Mouse (Mus musculus) left cerebral cortex, adult 9 months (tissue): Measurements from ENCODE around the gene Ap3m1.

Experiments used
- DNase-seq, 2 experiments: peaks; one replicate each; pipeline ENCODE4 v3.0.0; 2022; ENCODE audit warnings: low spot score in 2 of 2

The Ap3m1 gene

DNA sequence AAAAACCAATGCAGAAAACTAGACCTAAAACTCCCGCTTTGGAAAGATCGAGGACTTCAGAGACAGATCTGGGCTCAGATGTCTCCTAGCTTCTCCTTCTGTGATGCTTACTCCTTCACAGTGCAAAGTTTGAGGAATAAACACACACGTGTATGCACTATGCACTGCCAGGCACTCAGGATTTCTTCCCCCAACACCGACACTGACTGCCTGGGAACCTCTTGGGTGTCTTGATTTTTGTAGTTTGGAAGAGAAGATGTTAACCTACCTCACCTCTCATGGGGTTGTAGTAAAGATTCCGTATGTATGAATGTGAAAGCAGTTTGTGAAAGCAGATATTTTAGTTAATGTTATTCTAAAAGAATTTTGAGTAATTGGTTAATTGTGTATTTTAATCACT is 34.4 kb downstream of the Ap3m1 start:
- DNase-seq: no peak

DNA sequence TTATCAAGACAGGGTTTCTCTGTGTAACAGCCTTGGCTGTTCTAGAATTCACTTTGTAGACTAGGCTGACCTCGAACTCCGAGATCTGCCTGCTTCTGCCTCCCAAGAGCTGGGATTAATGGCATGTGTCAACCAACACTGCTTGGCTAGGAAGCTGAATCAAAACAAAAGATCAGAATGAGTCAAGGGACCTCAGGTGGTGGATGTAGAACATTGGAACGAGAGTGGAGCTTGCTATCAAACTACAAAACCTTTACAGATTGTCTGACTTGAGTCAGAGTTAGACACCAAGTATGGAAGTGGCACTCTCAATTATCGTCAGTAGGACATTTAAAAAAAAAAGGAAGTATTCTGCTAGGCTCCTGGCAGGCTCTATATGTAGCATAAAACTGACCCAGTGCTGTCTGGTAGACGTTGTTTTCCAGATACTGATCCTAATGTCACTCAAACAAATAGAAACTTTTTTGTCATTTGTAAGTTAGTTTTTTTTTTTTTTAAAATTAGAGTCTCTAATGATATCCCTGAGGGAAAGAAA is 38.4 kb downstream of the Ap3m1 start:
- DNase-seq: no peak

DNA sequence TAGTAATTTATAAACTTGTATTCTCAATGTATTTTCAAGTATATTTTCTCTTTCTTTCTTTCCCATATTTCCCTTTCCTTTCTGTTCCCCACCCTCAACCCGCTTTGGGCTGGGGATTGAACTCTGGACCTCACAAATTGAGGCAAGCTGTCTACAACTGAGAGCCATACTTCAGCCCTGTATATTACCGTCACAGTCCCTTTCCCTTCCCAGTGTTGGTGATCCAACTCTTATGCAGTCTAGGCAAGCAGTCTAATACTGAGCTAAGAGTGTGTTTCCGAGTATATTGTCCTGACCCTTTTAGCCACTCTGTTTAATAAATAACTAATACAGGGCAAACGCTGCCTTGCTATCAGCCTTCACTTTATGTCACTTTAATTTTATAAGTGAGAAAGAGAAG is 52.7 kb downstream of the Ap3m1 start:
- DNase-seq: no peak

DNA sequence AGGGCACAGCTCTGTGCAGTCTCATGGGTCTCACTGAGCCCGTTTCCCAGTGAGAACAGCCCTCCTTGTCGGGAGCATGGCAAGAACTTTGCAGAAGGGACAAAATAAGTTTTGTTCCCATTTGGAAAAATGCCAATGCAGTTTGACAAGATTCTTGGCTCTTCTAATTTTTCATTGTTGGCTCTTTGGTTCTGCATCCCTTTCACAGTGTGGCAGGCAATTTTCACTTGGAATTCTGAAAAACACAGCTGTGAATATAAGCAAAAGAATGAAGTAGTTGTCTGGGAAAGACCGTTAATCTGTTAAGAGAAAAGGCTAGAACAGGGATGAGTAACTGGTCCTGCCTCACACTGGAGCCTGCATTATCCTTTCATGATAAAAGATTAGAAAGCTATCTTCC is 54.8 kb downstream of the Ap3m1 start:
- no peak for DNase-seq

DNA sequence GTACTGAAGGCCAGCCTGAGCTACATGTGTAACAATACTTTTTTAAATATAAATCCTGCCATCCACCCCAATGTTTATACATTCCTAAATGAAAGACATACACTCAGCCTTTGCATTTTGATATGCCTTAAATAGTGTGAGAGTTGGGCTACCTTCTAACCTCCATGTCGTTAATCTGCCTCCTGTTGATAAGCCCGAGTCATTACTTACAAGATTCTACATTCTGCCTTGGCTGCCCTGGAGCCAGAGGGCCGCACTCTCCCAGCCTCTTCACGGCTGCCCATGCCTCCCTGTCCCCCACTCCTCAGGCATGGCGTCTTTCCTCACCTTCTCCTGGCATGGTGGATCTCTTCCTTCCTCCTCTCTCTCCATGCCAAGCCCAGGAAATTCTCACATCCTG is 55.9 kb downstream of the Ap3m1 start:
- DNase-seq: no peak

DNA sequence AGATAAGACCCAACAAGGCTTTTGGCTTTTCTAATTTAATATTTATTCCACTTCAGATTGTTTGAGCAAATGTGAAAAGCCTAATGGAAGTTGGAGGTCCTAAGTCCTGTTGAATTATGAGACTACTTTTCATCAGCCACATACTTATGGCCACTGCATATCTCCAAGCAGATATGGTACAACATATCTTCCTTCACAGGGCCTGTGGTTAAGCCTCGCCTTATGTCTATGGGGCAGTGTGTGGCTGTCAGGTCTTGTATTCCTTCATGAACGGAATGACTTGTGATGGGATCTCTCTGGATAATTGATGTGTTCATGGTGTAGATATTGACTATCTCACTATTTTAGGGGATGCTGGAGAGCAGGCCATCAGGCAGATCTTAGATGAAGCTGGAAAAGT is 56.8 kb downstream of the Ap3m1 start:
- no peak for DNase-seq

DNA sequence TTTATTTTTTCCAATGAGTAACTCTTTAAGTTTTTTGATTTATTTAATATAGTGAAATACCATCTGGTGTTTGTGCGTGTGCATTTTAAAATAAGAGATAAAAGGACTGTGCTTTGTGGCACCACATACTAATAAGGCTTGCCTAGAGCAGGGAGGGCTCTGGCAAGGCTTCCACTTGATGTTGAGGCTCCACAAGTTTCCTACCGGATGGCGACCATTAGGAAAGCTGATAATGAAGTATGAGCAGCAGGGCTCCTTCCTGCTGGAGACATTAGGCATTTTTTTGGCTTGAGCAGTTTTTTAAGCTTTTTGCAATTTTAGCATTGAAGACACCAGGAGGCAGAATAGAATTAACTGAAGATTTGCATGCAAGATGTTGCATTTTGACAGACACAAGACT is 57.8 kb downstream of the Ap3m1 start:
- DNase-seq: no peak

DNA sequence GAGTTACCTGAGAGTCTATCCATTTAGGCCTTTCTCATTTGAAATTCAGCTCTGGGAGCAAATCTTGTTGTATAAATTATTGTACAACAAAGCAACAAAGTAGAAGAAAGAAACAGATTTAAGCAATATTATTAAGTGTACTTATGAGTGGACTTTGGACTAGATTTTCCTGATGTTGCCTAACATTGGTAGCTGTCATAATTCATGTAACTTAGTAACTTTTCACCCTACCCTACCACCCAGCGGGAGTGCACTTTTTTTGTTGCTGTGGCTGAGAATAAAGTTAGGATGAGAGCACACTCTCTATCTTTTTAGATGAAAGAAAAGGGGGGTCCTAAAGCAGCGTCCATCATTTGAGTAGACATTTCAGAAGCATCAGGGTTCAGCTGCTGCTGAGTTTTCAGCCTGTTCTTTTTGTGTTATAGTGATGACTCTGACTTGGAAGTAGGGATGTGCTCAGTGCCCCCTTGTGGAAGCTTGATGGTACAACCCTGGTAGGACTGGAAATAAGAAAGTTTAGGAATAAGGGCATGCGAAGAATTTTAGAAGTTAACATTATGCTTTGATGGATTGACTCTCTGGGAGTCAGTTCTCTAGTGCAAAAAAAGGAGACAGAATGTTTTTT is 59.1 kb downstream of the Ap3m1 start:
- peak in 1 of 2 experiments; percentile 58 for DNase-seq

DNA sequence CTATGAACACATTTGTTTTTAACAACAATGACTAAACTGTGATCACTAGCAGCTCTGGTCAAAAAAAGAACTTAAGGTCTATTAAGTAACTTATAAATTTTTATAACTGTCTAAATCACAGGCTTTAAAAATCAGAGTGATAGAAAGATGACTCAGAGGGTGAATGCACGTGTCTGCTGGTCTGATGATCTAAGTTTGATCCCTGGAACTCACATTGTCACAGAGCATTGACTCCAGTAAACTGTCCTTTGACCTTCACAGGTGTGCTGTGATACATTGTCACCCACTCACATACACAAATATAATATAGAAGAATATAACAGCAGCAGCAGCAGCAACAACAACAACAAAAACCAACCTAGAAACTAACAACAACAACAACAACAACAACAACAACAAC is 60.8 kb downstream of the Ap3m1 start:
- no peak for DNase-seq

DNA sequence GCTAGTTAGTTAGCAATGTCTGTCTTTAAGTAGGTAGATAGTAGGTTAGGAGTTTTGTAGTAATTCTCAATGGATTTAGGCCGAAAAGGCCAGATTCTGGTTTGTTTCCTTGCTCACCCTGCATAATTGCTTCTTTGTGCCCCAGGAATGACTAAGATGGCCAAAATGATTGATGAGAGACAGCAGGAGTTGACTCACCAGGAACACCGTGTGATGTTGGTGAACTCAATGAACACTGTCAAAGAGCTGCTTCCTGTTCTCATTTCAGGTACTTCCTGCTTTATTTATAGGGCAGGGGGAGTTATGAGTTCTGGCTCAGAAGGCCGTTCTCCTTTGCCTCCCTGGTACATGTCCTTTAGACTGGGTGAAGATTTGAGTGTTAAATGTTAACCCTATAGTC is 66.8 kb downstream of the Ap3m1 start:
- no peak for DNase-seq

DNA sequence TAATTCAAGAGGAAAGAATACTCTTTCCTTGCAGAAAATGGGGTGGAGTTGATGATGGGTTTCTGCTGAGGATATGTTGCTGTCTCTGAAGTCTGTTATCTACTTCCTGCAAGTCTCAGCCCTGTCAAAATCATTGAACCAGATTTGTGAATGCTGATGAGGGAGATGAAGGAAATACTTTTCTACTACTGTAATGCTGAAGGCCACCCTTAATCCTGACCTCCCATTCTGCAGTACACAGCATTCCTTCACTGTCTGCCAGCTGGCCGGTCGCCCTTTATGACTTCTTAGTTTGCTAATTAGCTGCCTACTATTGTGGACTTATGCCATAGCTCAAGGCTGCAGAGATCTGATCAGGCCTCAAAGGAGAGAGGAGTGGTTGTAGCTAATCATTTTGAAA is 68.5 kb downstream of the Ap3m1 start:
- peak in 1 of 2 experiments; percentile 52 for DNase-seq
